Mouse (Mus musculus) hindbrain, embryonic 14.5 days (tissue): ENCODE measurements around the gene Tubb2a. TPM values are rescaled to one million over a fixed set of nuclear protein-coding genes. Genes with fewer than 3 reads are reported as not detected.

Experiments used
- ATAC-seq: fragments of 200-750 bp; cut with Nextera tagmentation; 2 replicates; pipeline ENCODE4 v1.8.0; 2017; ENCODE audit warnings: moderate number of reproducible peaks, mild to moderate bottlenecking, moderate TSS enrichment, moderate library complexity; ENCODE audit not compliant: low FRiP score
- DNase-seq: peaks from one replicate; pipeline ENCODE4 v3.0.0-alpha.2; 2015; ENCODE audit warnings: low spot score
- H3K27ac ChIP-seq: fragments of 300-500 bp; sonication (generic); 2 replicates; pipeline ENCODE4 v1.5.1; 2014; ENCODE audit warnings: mild to moderate bottlenecking, moderate library complexity
- H3K27me3 ChIP-seq: fragments of 300-500 bp; sonication (generic); 2 replicates; pipeline ENCODE4 v1.6.1; 2014; ENCODE audit warnings: mild to moderate bottlenecking, low read length, mixed read lengths; ENCODE audit not compliant: control insufficient read depth, insufficient read depth
- H3K36me3 ChIP-seq: fragments of 300-500 bp; sonication (generic); replicated peaks from 2 replicates; pipeline ENCODE4 v1.6.1; 2014; ENCODE audit not compliant: control insufficient read depth, insufficient read depth
- H3K4me1 ChIP-seq: fragments of 300-500 bp; sonication (generic); replicated peaks from 2 replicates; pipeline ENCODE4 v1.6.1; 2014; ENCODE audit warnings: antibody characterized with exemption, low read length, mixed read lengths; ENCODE audit not compliant: control insufficient read depth, insufficient read depth
- H3K4me2 ChIP-seq: fragments of 300-500 bp; sonication (generic); replicated peaks from 2 replicates; pipeline ENCODE4 v1.6.1; 2014; ENCODE audit warnings: mild to moderate bottlenecking, moderate library complexity
- H3K4me3 ChIP-seq: fragments of 300-500 bp; sonication (generic); replicated peaks from 2 replicates; pipeline ENCODE4 v1.5.1; 2014; ENCODE audit warnings: mild to moderate bottlenecking, low read length
- H3K9ac ChIP-seq: fragments of 300-500 bp; sonication (generic); 2 replicates; pipeline ENCODE4 v1.6.1; 2014
- H3K9me3 ChIP-seq: fragments of 300-500 bp; sonication (generic); 2 replicates; pipeline ENCODE4 v1.6.1; 2016; ENCODE audit warnings: low read length; ENCODE audit not compliant: control insufficient read depth
- WGBS: fragments of 180-500 bp; shearing (Covaris S2); extraction: QIAGEN DNeasy Blood & Tissue Kit; methylation state at CpG from one replicate; pipeline ENCODE4 v1.1.7; 2014; 5-methylcytosine and 5-hydroxymethylcytosine counted together
- polyA plus RNA-seq: library from polyadenylated mRNA; unstranded; fragments of >200 nt; fragmentation: Nextera tagmentation; extraction: Ambion mirVana; gene quantifications from 2 replicates; pipeline ENCODE4 v1.2.1, GENCODE M21; 2014

Gene Tubb2a
- polyA plus RNA-seq, 1 experiment from 2014 or later, result 2,565 TPM

- peak; percentile 92 for ATAC-seq
- peaks cover 26% of the 10 kb centered on the region for H3K36me3 ChIP-seq
- no peaks in the 10 kb centered on the region for H3K4me1 ChIP-seq
- no peak overlapping the region for H3K4me2 ChIP-seq
- WGBS, result 40% methylated on average over 11 of the region's 11 CpGs
- no peak overlapping the region for H3K4me3 ChIP-seq
- no peaks in the 10 kb centered on the region for H3K9me3 ChIP-seq
- H3K9ac ChIP-seq, result no peak overlapping the region; the same call in 1 of the 2 replicates
- no peak overlapping the region for H3K27ac ChIP-seq
- no peaks in the 10 kb centered on the region for H3K27me3 ChIP-seq
- peak; percentile 91 for DNase-seq
Measured at GRCm38 (mm10) chr13:34046421-34047012, 31.3 kb downstream of the Tubb2a start.

DNA sequence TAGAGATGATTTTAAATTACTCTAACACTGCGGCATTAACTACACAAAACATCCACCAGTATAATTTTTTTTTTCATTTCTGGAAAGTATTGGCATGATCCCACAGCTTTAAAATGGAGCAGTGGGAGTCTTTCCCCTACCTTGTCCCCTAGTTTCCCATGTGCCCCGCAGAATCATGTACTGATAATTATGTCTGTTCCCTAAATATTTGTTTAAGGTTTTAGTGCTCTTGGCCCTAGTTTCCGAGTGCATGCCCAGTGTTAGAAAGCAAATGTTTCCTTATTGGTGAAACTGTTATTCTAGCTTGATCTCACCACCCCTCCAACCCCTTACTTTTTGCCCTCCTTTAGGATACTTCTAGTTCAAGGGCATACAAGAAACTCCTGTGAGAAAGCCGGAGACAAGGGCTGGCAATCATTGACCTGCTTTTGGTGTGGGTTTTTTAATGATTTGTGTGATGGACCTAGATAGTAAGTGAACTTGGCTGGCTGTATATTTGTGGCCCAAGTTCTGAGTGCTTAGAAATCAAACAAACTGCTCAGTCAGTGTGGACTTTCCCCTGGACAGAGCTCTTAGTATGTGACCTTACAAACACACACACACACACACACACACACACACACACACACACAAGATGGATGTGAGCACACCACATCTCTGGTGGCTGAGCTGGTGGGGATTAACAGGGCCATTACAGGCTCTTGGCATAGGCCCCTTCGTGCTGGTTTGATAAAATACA is 32.1 kb downstream of the Tubb2a start:
- Histone ChIP-seq H3K9me3 (no peaks in the 10 kb centered on the region), H3K27ac (no peak overlapping the region), H3K4me1 (no peaks in the 10 kb centered on the region), H3K36me3 (peaks cover 18% of the 10 kb centered on the region), H3K27me3 (no peaks in the 10 kb centered on the region), H3K9ac (no peak overlapping the region), H3K4me3 (no peak overlapping the region), H3K4me2 (no peak overlapping the region)
- no peak for DNase-seq
- 72% methylated on average over 5 of the region's 5 CpGs for WGBS
- no peak for ATAC-seq

DNA sequence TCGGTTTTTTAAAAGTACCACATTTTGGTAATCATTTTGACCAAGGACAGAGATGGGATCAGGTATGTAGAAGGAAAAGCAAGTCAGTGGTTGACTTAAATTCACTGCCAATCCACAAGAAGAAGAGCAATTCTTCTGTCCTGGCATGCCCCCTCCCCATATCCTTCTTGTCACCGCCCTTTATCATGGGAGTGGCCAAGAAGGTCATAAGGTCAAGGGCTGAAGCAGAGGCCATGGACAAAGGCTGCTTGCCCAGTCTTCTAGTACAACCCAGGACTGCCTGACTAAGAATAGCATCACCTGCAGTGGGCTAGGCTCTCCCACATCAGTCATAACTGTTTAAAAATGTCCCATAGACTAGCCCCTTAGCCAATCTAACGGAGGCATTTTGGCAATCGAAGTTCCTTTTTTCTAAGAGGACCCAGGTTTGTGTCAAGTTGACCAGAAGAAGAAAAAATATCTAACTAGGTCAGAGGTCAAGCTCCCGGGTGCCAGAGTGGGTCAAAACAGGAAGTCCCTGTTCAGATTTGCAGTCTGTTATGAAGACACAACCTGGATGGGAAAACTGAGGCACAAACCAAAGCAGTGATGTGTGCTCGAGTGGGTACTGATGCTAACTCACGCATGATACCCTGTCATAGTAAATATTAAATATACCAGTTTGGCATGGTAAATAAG is 34.0 kb downstream of the Tubb2a start:
- 77% methylated on average over 7 of the region's 7 CpGs for WGBS
- Histone ChIP-seq H3K4me1 (peaks cover 4% of the 10 kb centered on the region), H3K9me3 (no peaks in the 10 kb centered on the region), H3K27me3 (no peaks in the 10 kb centered on the region), H3K27ac (no peak overlapping the region), H3K36me3 (peaks cover 9% of the 10 kb centered on the region), H3K4me2 (no peak overlapping the region), H3K9ac (no peak overlapping the region), H3K4me3 (no peak overlapping the region)
- no peak for ATAC-seq
- no peak for DNase-seq

- ATAC-seq (no peak), DNase-seq (no peak)
- Histone ChIP-seq H3K4me1 (peaks cover 13% of the 10 kb centered on the region), H3K27me3 (no peaks in the 10 kb centered on the region), H3K27ac (no peak overlapping the region), H3K4me2 (no peak overlapping the region), H3K9ac (no peak overlapping the region), H3K9me3 (no peaks in the 10 kb centered on the region), H3K36me3 (no peaks in the 10 kb centered on the region), H3K4me3 (no peak overlapping the region)
- WGBS, result 88% methylated on average over 3 of the region's 3 CpGs
Measured at GRCm38 (mm10) chr13:34040091-34040490, 37.7 kb downstream of the Tubb2a start.

GRCm38 (mm10) chr13:34038901-34039341 is 38.9 kb downstream of the Tubb2a start:
- Histone ChIP-seq H3K27me3 (no peaks in the 10 kb centered on the region), H3K9ac (peak overlapping the region; percentile 37; the same call in 1 of the 2 replicates), H3K4me1 (peaks cover 13% of the 10 kb centered on the region), H3K36me3 (0 out of 2 replicates have a peak, but pooled peaks cover 2% of the 10 kb centered on the region), H3K9me3 (no peaks in the 10 kb centered on the region), H3K4me3 (peak overlapping the region; percentile 76), H3K4me2 (peak overlapping the region; percentile 67), H3K27ac (no peak overlapping the region)
- ATAC-seq (no peak), DNase-seq (no peak)
- 48% methylated on average over 8 of the region's 8 CpGs for WGBS

- ATAC-seq (no peak), DNase-seq (no peak)
- no peaks in the 10 kb centered on the region for H3K9me3 ChIP-seq
- peak overlapping the region; percentile 67 for H3K4me2 ChIP-seq
- H3K4me3 ChIP-seq, result peak overlapping the region; percentile 76
- H3K4me1 ChIP-seq, result peaks cover 13% of the 10 kb centered on the region
- no peaks in the 10 kb centered on the region for H3K27me3 ChIP-seq
- 0 out of 2 replicates have a peak, but pooled peaks cover 6% of the 10 kb centered on the region for H3K36me3 ChIP-seq
- H3K27ac ChIP-seq, result peak overlapping the region; percentile 87
- 45% methylated on average over 5 of the region's 5 CpGs for WGBS
- H3K9ac ChIP-seq, result peak overlapping the region; percentile 93
Measured at GRCm38 (mm10) chr13:34038056-34038432, 39.8 kb downstream of the Tubb2a start.

DNA sequence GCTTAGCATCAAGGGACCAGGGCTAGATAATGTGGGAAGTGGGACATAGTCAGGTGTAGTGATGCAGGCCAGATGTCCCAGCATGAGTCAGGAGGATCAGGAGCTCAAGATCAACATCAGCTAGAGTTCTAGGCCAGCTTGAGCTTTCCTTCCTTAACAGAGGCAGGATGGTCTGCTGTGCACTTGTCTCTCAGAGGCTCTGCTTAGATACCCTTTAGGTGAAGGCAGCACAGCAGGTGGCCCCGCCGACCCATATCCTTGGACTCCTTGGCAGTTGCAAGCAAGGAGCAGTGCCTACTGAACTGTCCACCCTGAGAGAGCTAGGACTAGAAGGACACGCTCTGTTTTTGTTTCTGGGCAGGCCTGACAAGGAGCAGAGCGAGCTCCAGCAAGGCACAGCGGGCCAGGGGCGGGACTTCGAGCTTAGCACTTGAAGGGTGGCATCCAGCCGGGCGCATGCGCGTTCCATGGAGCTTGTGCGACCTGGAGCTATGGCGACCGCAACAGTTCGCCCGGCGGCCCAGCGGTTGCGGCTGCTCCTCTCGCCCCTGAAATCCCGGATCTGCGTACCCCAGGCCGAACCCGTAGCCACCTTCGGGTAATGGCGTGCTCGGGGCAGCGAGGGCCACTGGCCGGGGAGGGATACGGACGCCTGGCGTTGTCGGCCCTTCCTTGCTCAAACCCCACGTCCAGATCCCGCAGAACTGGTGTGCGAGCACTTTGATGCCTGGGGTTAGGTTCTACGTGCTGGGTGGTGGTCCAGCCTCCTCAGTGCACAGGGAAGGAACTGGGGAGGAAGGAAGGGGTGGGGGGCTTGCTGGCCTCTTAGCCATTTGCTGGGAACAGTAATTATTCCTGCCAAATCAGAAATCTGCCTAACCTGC is 40.4 kb downstream of the Tubb2a start, which contains the start of gene Bphl:
Gene Bphl (plus strand): TSS at position 426 of the 884 bp plus-strand sequence.
- peaks cover 13% of the 10 kb centered on the region for H3K4me1 ChIP-seq
- H3K36me3 ChIP-seq, result peaks cover 11% of the 10 kb centered on the region; the same call in 1 of the 2 replicates
- H3K27ac ChIP-seq, result peak within 1 kb of the TSS; percentile 87
- H3K27me3 ChIP-seq, result no peaks in the 10 kb centered on the region
- ATAC-seq (peak; percentile 95), DNase-seq (peak; percentile 93)
- no peaks in the 10 kb centered on the region for H3K9me3 ChIP-seq
- under 1% methylated on average over 37 of the region's 37 CpGs for WGBS
- peak within 1 kb of the TSS; percentile 67 for H3K4me2 ChIP-seq
- peak within 1 kb of the TSS; percentile 76 for H3K4me3 ChIP-seq
- peak within 1 kb of the TSS; percentile 93 for H3K9ac ChIP-seq

GRCm38 (mm10) chr13:34036726-34037125 is 41.1 kb downstream of the Tubb2a start:
- Histone ChIP-seq H3K27me3 (no peaks in the 10 kb centered on the region), H3K9ac (peak overlapping the region; percentile 93; the same call in 1 of the 2 replicates), H3K9me3 (no peaks in the 10 kb centered on the region), H3K4me3 (no peak overlapping the region), H3K36me3 (peaks cover 11% of the 10 kb centered on the region; the same call in 1 of the 2 replicates), H3K27ac (peak overlapping the region; percentile 87), H3K4me2 (0 out of 2 replicates have a peak overlapping the region, but pooled peaks have one; percentile 67), H3K4me1 (peaks cover 13% of the 10 kb centered on the region)
- no peak for DNase-seq
- 0 out of 2 replicates have a peak, but pooled peaks have one; percentile 1 for ATAC-seq
- WGBS, result 87% methylated on average over 5 of the region's 5 CpGs
